Mouse (Mus musculus): ENCODE results near the gene Ccdc40.

DNA sequence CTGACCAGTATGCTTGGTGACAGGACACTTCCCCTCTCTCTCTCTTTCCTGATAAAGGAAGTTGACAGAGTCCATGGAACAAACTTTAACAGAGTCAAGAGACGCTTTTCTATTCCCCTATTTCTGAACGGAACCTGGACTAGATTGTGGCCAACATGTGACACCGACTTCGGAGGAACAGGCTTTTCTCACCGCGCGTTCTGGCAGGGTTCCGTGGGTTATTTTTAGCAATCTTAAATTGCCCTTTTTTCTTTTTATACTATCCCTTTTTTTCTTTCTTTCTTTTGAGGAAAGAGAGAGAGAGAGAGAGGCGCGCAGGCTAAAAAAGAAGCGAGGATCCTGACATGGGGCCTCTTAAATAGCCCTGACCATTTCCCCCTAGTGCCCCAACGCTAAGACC, 781 bp upstream of the Ccdc40 start:
- TF ChIP-seq POLR2A (IDR thresholded peaks at IDR 0.05; ENCODE audit: low read depth, low read length) = no peak
- no peak for TF ChIP-seq CTCF (IDR thresholded peaks at IDR 0.05; ENCODE audit: extremely low read depth, insufficient read depth, insufficient read length, insufficient replicate concordance)
